Mouse (Mus musculus): ENCODE measurements around the gene Pbxip1.

The Pbxip1 gene

GRCm38 (mm10) chr3:89430171-89431159 lies 6.0 kb upstream of the Pbxip1 start, which contains the start of gene Pygo2:
TSS of gene Pygo2 (plus strand) at chr3:89430214.
- peak; percentile 89 for DNase-seq (ENCODE audit: low read depth in 2 of 2, low spot score in 2 of 2)

- DNase-seq (ENCODE audit: low read depth in 2 of 2, low spot score in 2 of 2) = no peak
Observed at GRCm38 (mm10) chr3:89432606-89433005, 3.9 kb upstream of the Pbxip1 start.

GRCm38 (mm10) chr3:89434532-89434931 lies 2.0 kb upstream of the Pbxip1 start:
- DNase-seq (ENCODE audit: low read depth in 2 of 2, low spot score in 2 of 2) = no peak

- DNase-seq (ENCODE audit: low read depth in 2 of 2, low spot score in 2 of 2) = no peak
Observed at GRCm38 (mm10) chr3:89435041-89435440, 1.5 kb upstream of the Pbxip1 start.

- peak; percentile 41 to 45 for DNase-seq (ENCODE audit: low read depth in 2 of 2, low spot score in 2 of 2)
Observed at GRCm38 (mm10) chr3:89437269-89437668, 763 bp downstream of the Pbxip1 start.

- DNase-seq (ENCODE audit: low read depth in 2 of 2, low spot score in 2 of 2) = no peak
Observed at GRCm38 (mm10) chr3:89440691-89441090, 4.2 kb downstream of the Pbxip1 start.

- DNase-seq (ENCODE audit: low read depth in 2 of 2, low spot score in 2 of 2) = no peak
Observed at GRCm38 (mm10) chr3:89448720-89449537, 12.4 kb downstream of the Pbxip1 start.

- peak; percentile 54 to 65 for DNase-seq (ENCODE audit: low read depth in 2 of 2, low spot score in 2 of 2)
Observed at GRCm38 (mm10) chr3:89449541-89449940, 13.0 kb downstream of the Pbxip1 start.

- no peak for DNase-seq (ENCODE audit: low read depth in 2 of 2, low spot score in 2 of 2)
Observed at GRCm38 (mm10) chr3:89451916-89452315, 15.4 kb downstream of the Pbxip1 start.

- no peak for DNase-seq (ENCODE audit: low read depth in 2 of 2, low spot score in 2 of 2)
Observed at GRCm38 (mm10) chr3:89454401-89455177, 18.1 kb downstream of the Pbxip1 start, which contains the start of gene Pmvk. TSS of gene Pmvk (plus strand) at chr3:89454541.

- no peak for DNase-seq (ENCODE audit: low read depth in 2 of 2, low spot score in 2 of 2)
Observed at GRCm38 (mm10) chr3:89455786-89456285, 19.3 kb downstream of the Pbxip1 start.

- peak; percentile 64 to 78 for DNase-seq (ENCODE audit: low read depth in 2 of 2, low spot score in 2 of 2)
Observed at GRCm38 (mm10) chr3:89456726-89457665, 20.5 kb downstream of the Pbxip1 start.

GRCm38 (mm10) chr3:89458372-89458964 lies 22.0 kb downstream of the Pbxip1 start:
- DNase-seq (ENCODE audit: low read depth in 2 of 2, low spot score in 2 of 2) = no peak

- peak; percentile 88 to 94 for DNase-seq (ENCODE audit: low read depth in 2 of 2, low spot score in 2 of 2)
Observed at GRCm38 (mm10) chr3:89458965-89459807, 22.7 kb downstream of the Pbxip1 start.

GRCm38 (mm10) chr3:89468268-89468667 lies 31.8 kb downstream of the Pbxip1 start:
- DNase-seq (ENCODE audit: low read depth in 2 of 2, low spot score in 2 of 2) = no peak

GRCm38 (mm10) chr3:89472280-89472679 lies 35.8 kb downstream of the Pbxip1 start:
- DNase-seq (ENCODE audit: low read depth in 2 of 2, low spot score in 2 of 2) = no peak

- DNase-seq (ENCODE audit: low read depth in 2 of 2, low spot score in 2 of 2) = no peak
Observed at GRCm38 (mm10) chr3:89473838-89474237, 37.3 kb downstream of the Pbxip1 start.

- no peak for DNase-seq (ENCODE audit: low read depth in 2 of 2, low spot score in 2 of 2)
Observed at GRCm38 (mm10) chr3:89479055-89479454, 42.5 kb downstream of the Pbxip1 start.

All from CD8-positive naive resting alpha-beta T cell, adult 2 months (primary cell).